Mouse (Mus musculus): Measurements from ENCODE around the gene AC134908.4.
"Not testable (repeated sequence)": the region's sequence is repeated elsewhere in the genome, so short reads cannot be mapped to it uniquely, and the experiment has no call there.

Gene AC134908.4

GRCm38 (mm10) chr17:25808028-25808427 is 12.6 kb upstream of the AC134908.4 start:
- no peak for DNase-seq (ENCODE audit: low read depth)

GRCm38 (mm10) chr17:25807452-25807851 is 12.0 kb upstream of the AC134908.4 start:
- not testable (repeated sequence) for DNase-seq (ENCODE audit: low read depth)

- DNase-seq (ENCODE audit: low read depth): no peak
Measured at GRCm38 (mm10) chr17:25806507-25806906, 11.0 kb upstream of the AC134908.4 start.

GRCm38 (mm10) chr17:25802825-25803517 is 7.5 kb upstream of the AC134908.4 start:
- peak; percentile 52 for DNase-seq (ENCODE audit: low read depth)

GRCm38 (mm10) chr17:25801029-25801428 is 5.6 kb upstream of the AC134908.4 start:
- peak; percentile 88 for DNase-seq (ENCODE audit: low read depth)

GRCm38 (mm10) chr17:25796951-25797369 is 1.5 kb upstream of the AC134908.4 start, which contains the start of gene Metrn:
Gene Metrn (minus strand): TSS chr17:25797136.
- DNase-seq (ENCODE audit: low read depth): peak; percentile 89

GRCm38 (mm10) chr17:25796211-25796771 is 832 bp upstream of the AC134908.4 start:
- DNase-seq (ENCODE audit: low read depth): peak; percentile 28

GRCm38 (mm10) chr17:25794998-25795397 is 461 bp downstream of the AC134908.4 start:
- no peak for DNase-seq (ENCODE audit: low read depth)

- no peak for DNase-seq (ENCODE audit: low read depth)
Measured at GRCm38 (mm10) chr17:25794197-25794596, 1.3 kb downstream of the AC134908.4 start.

GRCm38 (mm10) chr17:25792615-25793014 is 2.8 kb downstream of the AC134908.4 start, which contains the start of gene Fam173a:
Gene Fam173a (minus strand): TSS chr17:25792901.
- DNase-seq (ENCODE audit: low read depth): peak; percentile 95

GRCm38 (mm10) chr17:25791843-25792527 is 3.5 kb downstream of the AC134908.4 start:
- peak; percentile 94 for DNase-seq (ENCODE audit: low read depth)

GRCm38 (mm10) chr17:25791320-25791842 is 4.1 kb downstream of the AC134908.4 start:
- no peak for DNase-seq (ENCODE audit: low read depth)

GRCm38 (mm10) chr17:25786781-25787504 is 8.5 kb downstream of the AC134908.4 start:
- DNase-seq (ENCODE audit: low read depth): no peak

GRCm38 (mm10) chr17:25786280-25786679 is 9.2 kb downstream of the AC134908.4 start, which contains the start of gene Ccdc78:
Gene Ccdc78 (plus strand): TSS chr17:25786580.
- no peak for DNase-seq (ENCODE audit: low read depth)

GRCm38 (mm10) chr17:25785281-25785745 is 10.1 kb downstream of the AC134908.4 start, which contains the start of gene Haghl:
Gene Haghl (minus strand): TSS chr17:25785673.
- DNase-seq (ENCODE audit: low read depth): peak; percentile 97

GRCm38 (mm10) chr17:25783861-25784574 is 11.4 kb downstream of the AC134908.4 start:
- DNase-seq (ENCODE audit: low read depth): peak; percentile 54

- DNase-seq (ENCODE audit: low read depth): no peak
Measured at GRCm38 (mm10) chr17:25783086-25783485, 12.4 kb downstream of the AC134908.4 start.

GRCm38 (mm10) chr17:25781339-25781738 is 14.1 kb downstream of the AC134908.4 start:
- DNase-seq (ENCODE audit: low read depth): no peak

- no peak for DNase-seq (ENCODE audit: low read depth)
Measured at GRCm38 (mm10) chr17:25777948-25778347, 17.5 kb downstream of the AC134908.4 start.

GRCm38 (mm10) chr17:25775318-25776062 is 20.0 kb downstream of the AC134908.4 start:
- DNase-seq (ENCODE audit: low read depth): peak; percentile 34

All from 416B (cell line).